Mouse (Mus musculus) kidney, adult 2 months (tissue): ENCODE data around the gene Dpp4.

ENCODE experiments used
- CTCF ChIP-seq: fragments of 200-500 bp; conservative IDR thresholded peaks from 2 replicates; pipeline ENCODE4 v1.5.1; 2011; ENCODE audit warnings: low read depth, mild to moderate bottlenecking, control low read depth, low read length, moderate library complexity, mixed read lengths; ENCODE audit not compliant: insufficient read depth, insufficient read length
- POLR2A ChIP-seq: fragments of 200-500 bp; IDR thresholded peaks from one replicate; pipeline ENCODE4 v1.6.1; 2011; ENCODE audit warnings: low read depth, low read length, control low read depth

DNA sequence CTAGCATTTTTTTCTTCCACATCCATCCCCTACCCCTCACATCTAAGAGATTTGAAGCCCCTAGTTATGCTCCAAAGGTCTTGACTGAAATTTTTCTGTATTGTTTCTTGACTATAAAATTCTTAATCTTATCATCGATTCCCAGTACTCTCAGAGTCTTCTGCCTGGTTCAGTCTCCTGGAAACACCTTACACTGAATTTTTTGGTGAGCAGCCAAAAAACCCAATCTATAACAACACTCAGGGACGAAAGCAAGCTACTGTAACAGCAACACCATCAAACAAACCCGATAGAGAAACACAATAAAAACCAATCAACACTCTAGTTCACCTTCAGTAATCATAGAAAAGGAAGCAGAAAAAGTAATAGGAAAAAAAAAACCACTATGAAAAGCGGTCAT is 28.1 kb upstream of the Dpp4 start:
- TF ChIP-seq POLR2A (no peak), CTCF (no peak)
